Mouse (Mus musculus) heart, postnatal 14 days (tissue): ENCODE data around the gene Ccdc134. TPM values are rescaled to one million over a fixed set of nuclear protein-coding genes. Genes with fewer than 3 reads are reported as not detected.

Experiments used
- total RNA-seq, 2 experiments: library from RNA; stranded (reverse); gene quantifications; 2 replicates each; pipeline ENCODE4 v1.2.3; 2021

Ccdc134 gene
- total RNA-seq, 2 experiments from 2014 or later, result 4.8 to 5.8 TPM

Other genes starting within 250 kb of the Ccdc134 start
- gene Polr3h, start 201.7 kb upstream of the Ccdc134 start, total RNA-seq, result 1 to 10 TPM; 7.5 to 7.9 TPM
- 10 to 100 TPM; 39.6 to 60.9 TPM for gene Csdc2, start 191.2 kb upstream of the Ccdc134 start, total RNA-seq
- gene Pmm1, start 167.0 kb upstream of the Ccdc134 start, total RNA-seq, result 10 to 100 TPM; 23.0 to 28.8 TPM
- gene 1700029P11Rik, start 147.4 kb upstream of the Ccdc134 start, total RNA-seq, result not detected
- 10 to 100 TPM; 20.4 to 27.0 TPM for gene Xrcc6, start 140.1 kb upstream of the Ccdc134 start, total RNA-seq
- 10 to 100 TPM; 22.6 to 27.9 TPM for gene Desi1, start 94.1 kb upstream of the Ccdc134 start, total RNA-seq
- 10 to 100 TPM; 48.6 to 53.8 TPM for gene Snu13, start 80.3 kb upstream of the Ccdc134 start, total RNA-seq
- not detected for gene 4930407I10Rik, start 68.8 kb upstream of the Ccdc134 start, total RNA-seq
- gene Mei1, start 57.9 kb upstream of the Ccdc134 start, total RNA-seq, result not detected
- 10 to 100 TPM; 18.7 to 22.6 TPM for gene Srebf2, start 19.3 kb downstream of the Ccdc134 start, total RNA-seq
- under 1 TPM; 0.14 to 0.34 TPM for gene Shisa8, start 84.9 kb downstream of the Ccdc134 start, total RNA-seq
- under 1 TPM; 0.24 TPM for gene Tnfrsf13c, start 96.4 kb downstream of the Ccdc134 start, total RNA-seq
- 1 to 10 TPM; 1.9 to 3.2 TPM for gene Cenpm, start 116.8 kb downstream of the Ccdc134 start, total RNA-seq
- gene 1500009C09Rik, start 124.5 kb downstream of the Ccdc134 start, total RNA-seq, result not detected
- gene Sept3, start 147.0 kb downstream of the Ccdc134 start, total RNA-seq, result under 1 TPM; 0.17 to 0.24 TPM
- gene Wbp2nl, start 171.0 kb downstream of the Ccdc134 start, total RNA-seq, result not detected
- 10 to 100 TPM; 28.9 to 33.4 TPM for gene Naga, start 211.0 kb downstream of the Ccdc134 start, total RNA-seq
- gene Pheta2, start 211.0 kb downstream of the Ccdc134 start, total RNA-seq, result 1 to 10 TPM; 2.0 to 2.3 TPM
- 100 to 1,000 TPM; 197 to 205 TPM for gene Smdt1, start 211.0 kb downstream of the Ccdc134 start, total RNA-seq
- 100 to 1,000 TPM; 577 to 610 TPM for gene Ndufa6, start 226.4 kb downstream of the Ccdc134 start, total RNA-seq